Mouse (Mus musculus) spleen, postnatal 0 days (tissue): ENCODE data around the gene Car15. TPM values are rescaled to one million over a fixed set of nuclear protein-coding genes. Genes with fewer than 3 reads are reported as not detected.

Experiments used
- polyA plus RNA-seq: library from polyadenylated mRNA; unstranded; fragments of >200 nt; fragmentation: Nextera tagmentation; extraction: Ambion mirVana; gene quantifications from 2 replicates; pipeline ENCODE4 v1.2.1, GENCODE M21; 2015

The Car15 gene
- polyA plus RNA-seq = 0.76 and 1.0 TPM in 2 replicates

DNA sequence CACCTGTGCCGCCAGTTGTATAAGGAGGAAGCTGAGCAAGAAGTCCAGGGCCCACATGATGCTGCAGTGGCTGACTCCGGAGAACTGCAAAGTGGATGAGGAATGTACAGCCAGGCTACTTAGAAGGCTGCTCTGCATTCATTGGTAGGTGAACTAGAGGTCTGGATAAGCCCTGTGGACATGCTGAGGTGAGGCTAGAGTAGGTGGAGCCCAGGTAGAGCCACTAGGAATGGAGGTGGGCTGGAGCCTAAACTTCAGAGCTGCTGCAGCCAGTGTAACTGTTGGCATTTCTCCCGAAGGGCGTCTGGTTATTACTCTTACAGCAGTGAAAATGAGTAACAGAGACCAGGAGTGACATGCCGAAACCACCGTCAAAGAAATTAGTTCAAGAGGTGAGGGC is at the start of gene Car15:
TSS of gene Car15 (minus strand) at position 314 of the 400 bp plus-strand sequence.

DNA sequence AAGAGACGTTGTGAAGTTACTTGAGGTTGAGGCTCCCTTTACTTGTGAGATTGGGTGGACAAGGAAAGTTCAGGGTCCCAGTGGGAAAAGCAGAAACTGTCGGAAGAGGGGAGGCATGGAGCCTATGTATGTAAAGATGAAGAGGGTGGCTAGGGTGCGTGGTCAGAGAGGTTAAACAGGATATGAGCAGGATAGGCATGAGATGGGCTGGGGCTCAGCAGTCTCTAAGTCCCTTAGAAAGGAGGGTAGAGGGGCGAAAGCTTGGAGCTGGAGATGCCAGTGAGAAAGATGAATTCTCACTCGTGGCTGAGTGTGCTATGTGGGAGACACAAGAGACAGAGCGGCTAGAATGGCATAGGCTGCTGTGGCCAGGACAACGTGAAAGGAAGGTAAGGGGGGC is 5.3 kb downstream of the Car15 start, which contains the start of gene B830017H08Rik:
TSS of gene B830017H08Rik (plus strand) at position 301 of the 400 bp plus-strand sequence.

DNA sequence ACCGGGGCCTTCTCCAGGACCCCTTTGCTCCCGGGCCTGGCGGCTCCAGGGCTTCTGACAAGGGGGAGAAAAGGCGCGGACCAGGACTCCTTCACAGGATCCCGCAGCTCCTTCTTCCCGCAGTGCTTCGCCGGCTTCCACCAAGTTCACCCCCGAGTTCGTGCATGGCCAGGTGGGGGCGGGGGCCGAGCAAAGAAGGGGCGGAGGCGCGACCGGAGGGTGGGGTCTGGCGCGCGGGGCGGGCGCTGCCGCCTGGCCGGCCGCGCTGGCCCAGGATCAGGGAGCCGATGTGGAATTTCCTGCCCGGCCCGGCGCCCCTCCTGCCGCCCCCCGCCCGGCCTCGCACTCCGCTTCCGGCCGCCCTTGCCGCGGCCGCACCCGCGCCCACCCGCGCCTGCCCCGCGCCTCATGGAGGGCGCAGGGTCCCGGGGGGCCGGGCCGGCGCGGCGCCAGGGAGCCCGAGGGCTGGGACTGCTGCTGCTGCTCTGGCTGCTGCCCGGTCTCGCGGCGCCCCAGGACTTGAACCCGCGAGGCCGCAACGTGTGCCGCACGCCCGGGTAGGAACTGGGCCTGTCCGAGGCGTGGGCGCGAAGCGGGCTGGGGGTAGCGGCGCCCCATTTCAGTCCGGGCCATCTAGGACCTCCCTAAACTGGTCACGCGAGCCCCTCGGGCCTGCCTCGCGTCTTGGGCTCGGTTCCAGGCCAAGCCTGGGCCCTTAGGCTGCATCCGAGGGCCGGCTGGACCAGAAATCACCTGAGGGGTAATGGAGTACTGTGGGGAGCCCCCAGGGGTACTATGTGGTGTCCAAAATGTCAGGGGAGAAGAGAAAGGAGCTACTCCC is 41.0 kb downstream of the Car15 start, which contains the start of gene Scarf2:
TSS of gene Scarf2 (plus strand) at position 312 of the 841 bp plus-strand sequence.

Other genes starting within 250 kb of the Car15 start
- gene Smpd4, start 219.0 kb downstream of the Car15 start, polyA plus RNA-seq = 19.3 and 19.6 TPM in 2 replicates
- gene Ccdc74a, start 191.9 kb downstream of the Car15 start, polyA plus RNA-seq = 17.1 and 17.8 TPM in 2 replicates
- 22.2 and 23.2 TPM in 2 replicates for gene Med15, start 105.5 kb downstream of the Car15 start, polyA plus RNA-seq
- 15.6 and 18.8 TPM in 2 replicates for gene Klhl22, start 78.7 kb downstream of the Car15 start, polyA plus RNA-seq
- 7.2 and 9.4 TPM in 2 replicates for gene Scarf2, start 41.1 kb downstream of the Car15 start, polyA plus RNA-seq
- not detected in 2 replicates for gene B830017H08Rik, start 5.2 kb downstream of the Car15 start, polyA plus RNA-seq
- gene Gm20518, start 53.3 kb upstream of the Car15 start, polyA plus RNA-seq = 0.06 TPM in 1 of 2 replicates, not detected in the other
- gene Tssk1, start 55.9 kb upstream of the Car15 start, polyA plus RNA-seq = 0.04 TPM in 1 of 2 replicates, not detected in the other
- 22.9 and 26.6 TPM in 2 replicates for gene Dgcr2, start 60.2 kb upstream of the Car15 start, polyA plus RNA-seq
- gene Tssk2, start 60.3 kb upstream of the Car15 start, polyA plus RNA-seq = not detected in 2 replicates
- gene Ess2, start 73.0 kb upstream of the Car15 start, polyA plus RNA-seq = 15.0 and 15.4 TPM in 2 replicates
- not detected in 2 replicates for gene Gsc2, start 76.7 kb upstream of the Car15 start, polyA plus RNA-seq
- gene Slc25a1, start 89.9 kb upstream of the Car15 start, polyA plus RNA-seq = 46.7 and 48.7 TPM in 2 replicates
- gene Vpreb2, start 142.1 kb upstream of the Car15 start, polyA plus RNA-seq = 2.2 and 4.0 TPM in 2 replicates
- 40.2 and 45.3 TPM in 2 replicates for gene Dgcr6, start 214.5 kb upstream of the Car15 start, polyA plus RNA-seq